Mouse (Mus musculus): ENCODE results near the gene Eif3i.

DNA sequence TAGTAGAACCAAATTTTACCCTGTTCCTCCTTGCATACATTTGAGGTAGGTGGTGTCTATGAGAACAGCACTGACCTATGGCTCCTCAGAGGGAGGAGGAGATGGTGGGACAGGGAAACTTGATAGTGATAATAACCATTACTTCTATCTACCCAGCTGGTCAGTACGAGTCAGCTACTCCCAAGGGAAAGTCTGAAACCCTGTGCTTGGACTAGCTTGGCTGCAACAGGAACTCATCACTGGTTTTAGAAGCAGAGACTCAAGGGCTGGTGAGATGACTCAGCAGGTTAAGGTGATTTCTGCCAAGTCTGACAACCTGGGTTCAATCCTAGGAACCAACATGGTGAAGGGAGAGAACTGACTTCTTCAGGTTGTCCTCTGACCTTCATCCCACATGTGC, 48.2 kb upstream of the Eif3i start:
- TF ChIP-seq CTCF (IDR thresholded peaks at IDR 0.05; ENCODE audit: control insufficient read depth, insufficient read depth, insufficient replicate concordance, low read depth, low read length) (no peak), POLR2A (IDR thresholded peaks at IDR 0.05; ENCODE audit: control insufficient read depth, low read depth, low read length) (no peak)

Measured in testis, adult 2 months (tissue).